ENCODE assay signal across 8 mouse cellular contexts in the genomic region with DNA sequence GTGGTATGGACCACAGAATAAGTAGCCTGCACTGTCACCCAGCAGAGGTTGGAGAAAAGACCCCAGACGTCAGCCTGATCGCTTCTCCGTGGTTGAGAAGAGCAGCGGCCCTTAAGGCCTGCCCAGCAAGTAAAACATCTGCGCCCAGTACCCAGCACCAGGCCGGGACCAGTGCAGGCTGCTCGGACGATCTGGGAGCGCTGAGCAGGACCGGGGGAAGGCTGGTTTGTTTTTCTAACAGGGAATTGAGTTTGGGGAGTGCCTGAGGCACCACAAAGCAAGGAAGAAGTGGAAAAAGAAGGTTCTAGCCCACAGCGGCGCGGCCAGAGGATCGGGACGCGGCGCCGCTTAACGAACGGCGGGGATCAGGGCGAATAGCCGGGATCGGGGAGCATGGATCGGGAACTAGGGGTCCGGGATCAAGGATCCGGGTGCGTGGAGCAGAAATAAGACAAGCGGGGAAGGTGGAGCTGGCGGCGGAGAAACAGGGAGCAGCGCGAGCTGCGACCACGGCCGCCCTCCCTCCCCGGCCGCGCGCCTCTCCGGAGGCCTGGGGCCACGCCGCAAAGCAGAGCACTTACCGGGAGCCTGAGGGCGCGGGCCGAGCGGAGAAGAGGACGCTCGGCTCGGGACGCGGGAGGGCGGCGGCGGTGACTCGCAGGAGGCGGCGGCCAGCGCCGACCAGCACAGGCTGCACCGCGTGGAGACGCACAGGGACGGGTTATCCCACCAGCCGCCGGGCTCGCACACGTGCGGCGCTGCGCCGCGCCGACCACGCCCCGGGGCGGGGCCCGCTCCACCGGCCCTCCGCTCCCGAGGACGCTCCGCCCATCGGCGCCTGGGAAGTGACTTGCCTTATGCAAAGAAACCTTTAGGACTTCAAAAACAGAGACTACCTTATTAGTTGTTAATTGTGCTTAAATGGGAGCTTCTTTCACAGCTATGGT. TPM values are rescaled to one million over a fixed set of nuclear protein-coding genes. Genes with fewer than 3 reads are reported as not detected.
DNase-seq lines count a peak whose midpoint lies in the region; ATAC-seq lines count a peak whose summit lies in the region.

A gene (minus strand): TSS at position 781 of the 947 bp plus-strand sequence.

- no peaks in the 10 kb centered on the region for H3K9me3 ChIP-seq in hindbrain, embryonic 12.5 days (replicated peaks)

- peak within 1 kb of the TSS; percentile 70 for H3K4me3 ChIP-seq in hindbrain, embryonic 12.5 days

- peak; percentile 89 for DNase-seq in R1 (ENCODE audit: low read depth, low spot score)
- DNase-seq in cerebellum, postnatal 10 days: peak; percentile 87 to 93
- DNase-seq in frontal cortex, postnatal 10 days (ENCODE audit: low spot score in 2 of 2): peak; percentile 48 to 80
- DNase-seq in layer of hippocampus, postnatal 25 days (ENCODE audit: extremely low spot score in 1 of 2, low spot score in 1 of 2): peak; percentile 70
- peak; percentile 82 for DNase-seq in lung, postnatal 25 days (ENCODE audit: low spot score)
- DNase-seq in retina, adult 2 months (ENCODE audit: low read depth, low spot score): peak; percentile 63
- peak; percentile 80 for DNase-seq in thymus, postnatal 25 days

- no peaks in the 10 kb centered on the region for H3K36me3 ChIP-seq in hindbrain, embryonic 12.5 days

- peaks cover 10% of the 10 kb centered on the region for H3K4me1 ChIP-seq in hindbrain, embryonic 12.5 days

- WGBS in hindbrain, embryonic 12.5 days: under 1% methylated on average over 51 of the region's 86 CpGs

- H3K9ac ChIP-seq in hindbrain, embryonic 12.5 days: peak within 1 kb of the TSS; percentile 80

- peak within 1 kb of the TSS; percentile 66 for H3K4me2 ChIP-seq in hindbrain, embryonic 12.5 days (replicated peaks)

- peak; percentile 92 for ATAC-seq in hindbrain, embryonic 12.5 days (ENCODE audit: low FRiP score)

- H3K27ac ChIP-seq in hindbrain, embryonic 12.5 days: 0 out of 2 replicates have a peak within 1 kb of the TSS, but pooled peaks have one; percentile 14

- no peaks in the 10 kb centered on the region for H3K27me3 ChIP-seq in hindbrain, embryonic 12.5 days

RNA-seq across cellular contexts. Expression of the gene that starts here (rescaled TPM):
- polyA plus RNA-seq in hindbrain, embryonic 12.5 days (2016; fragmentation: Nextera tagmentation; extraction: Ambion mirVana): 24.1 and 25.6 TPM in 2 replicates
- total RNA-seq in layer of hippocampus, postnatal 25 days (2021): 10 to 100 TPM; 15.6 to 22.6 TPM

Comparison
In these comparisons a context has a peak if more than half of its experiments do, and no peak if none do; other contexts are left out.
1. Peak in every context shown above with its lines: DNase-seq, ATAC-seq, H3K4me3 ChIP-seq and H3K27ac ChIP-seq.